Mouse (Mus musculus): ENCODE measurements around the gene Vps26b.

The Vps26b gene

GRCm38 (mm10) chr9:26993900-26994299, 36.0 kb downstream of the Vps26b start:
- no peak for DNase-seq (ENCODE audit: low spot score)

GRCm38 (mm10) chr9:26993118-26993517, 36.7 kb downstream of the Vps26b start:
- DNase-seq (ENCODE audit: low spot score), result no peak

DNA sequence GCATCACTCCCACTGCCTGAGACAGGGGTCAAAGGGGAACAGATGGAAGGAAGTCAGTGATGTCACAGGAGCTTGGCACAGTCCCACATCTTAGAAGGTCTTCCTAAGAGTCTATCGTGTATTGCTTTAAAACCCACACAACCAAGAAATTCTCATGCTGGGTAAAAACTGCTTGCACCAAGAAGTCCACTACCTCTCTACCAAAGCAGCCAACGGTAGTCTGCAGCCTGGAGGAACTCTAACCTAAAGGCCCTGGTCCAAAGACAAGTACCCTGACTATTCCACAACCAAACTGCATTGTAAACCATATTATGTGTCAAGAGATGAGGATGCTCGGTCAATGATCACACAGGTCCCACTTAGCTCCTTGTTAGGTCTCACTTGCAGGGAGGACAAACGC, 39.7 kb downstream of the Vps26b start:
- no peak for DNase-seq (ENCODE audit: low spot score)

- no peak for DNase-seq (ENCODE audit: low spot score)
Measured at GRCm38 (mm10) chr9:26985668-26986277, 44.1 kb downstream of the Vps26b start.

DNA sequence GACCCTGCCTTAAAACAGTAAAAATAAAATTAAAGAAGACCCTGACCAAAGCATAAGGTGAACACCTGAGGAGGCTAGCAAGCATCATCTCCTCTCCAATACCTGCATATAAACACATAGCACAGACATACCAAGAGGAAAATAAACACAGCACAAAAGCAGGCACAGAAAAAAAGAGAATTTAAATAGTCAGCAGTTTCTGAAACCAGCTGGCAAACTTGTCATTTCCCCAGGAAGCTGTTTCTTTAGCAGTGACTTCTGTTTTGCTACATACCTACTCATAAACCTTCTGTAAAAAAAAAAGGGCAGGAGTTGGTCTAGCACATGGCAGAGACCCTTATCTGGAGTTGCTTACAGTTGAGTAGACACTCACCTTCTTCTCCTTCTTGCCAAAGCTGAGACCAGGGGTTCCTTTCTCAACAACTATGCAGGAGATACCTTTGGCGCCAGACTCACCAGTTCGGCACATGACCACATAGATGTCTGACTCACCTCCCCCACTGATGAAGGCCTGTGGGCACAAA, 44.7 kb downstream of the Vps26b start:
- no peak for DNase-seq (ENCODE audit: low spot score)

- no peak for DNase-seq (ENCODE audit: low spot score)
Measured at GRCm38 (mm10) chr9:26978776-26979175, 51.1 kb downstream of the Vps26b start.

- DNase-seq (ENCODE audit: low spot score), result no peak
Measured at GRCm38 (mm10) chr9:26977754-26978153, 52.1 kb downstream of the Vps26b start.
